Mouse (Mus musculus) right cerebral cortex, postnatal 10 days (tissue): ENCODE data around the gene Fam161a.
A peak's percentile ranks its signal among the peaks of the same experiment; 100 is the strongest.
"Not testable (repeated sequence)": the region's sequence is repeated elsewhere in the genome, so short reads cannot be mapped to it uniquely, and the experiment has no call there.

ENCODE experiments used
- DNase-seq, 2 experiments: peaks; one replicate each; pipeline ENCODE4 v3.0.0; 2021; ENCODE audit warnings: low spot score in 2 of 2

Gene Fam161a

GRCm38 (mm10) chr11:23049642-23050041 lies 42.3 kb downstream of the Fam161a start:
- no peak for DNase-seq

- DNase-seq, result no peak
These were observed 45.0 kb downstream of the Fam161a start for GRCm38 (mm10) chr11:23052353-23052752.

GRCm38 (mm10) chr11:23063153-23063552 lies 55.8 kb downstream of the Fam161a start:
- no peak for DNase-seq

GRCm38 (mm10) chr11:23063857-23064256 lies 56.5 kb downstream of the Fam161a start:
- no peak for DNase-seq

- DNase-seq, result not testable (repeated sequence)
These were observed 56.9 kb downstream of the Fam161a start for GRCm38 (mm10) chr11:23064276-23064675.

- no peak for DNase-seq
These were observed 57.9 kb downstream of the Fam161a start for GRCm38 (mm10) chr11:23065167-23065668.

- peak; percentile 95 for DNase-seq
These were observed 60.2 kb downstream of the Fam161a start for GRCm38 (mm10) chr11:23067395-23068136.

GRCm38 (mm10) chr11:23068201-23068600 lies 60.9 kb downstream of the Fam161a start:
- no peak for DNase-seq

- not testable (repeated sequence) for DNase-seq
These were observed 61.7 kb downstream of the Fam161a start for GRCm38 (mm10) chr11:23068986-23069385.

GRCm38 (mm10) chr11:23074841-23075240 lies 67.5 kb downstream of the Fam161a start:
- no peak for DNase-seq

- DNase-seq, result no peak
These were observed 71.2 kb downstream of the Fam161a start for GRCm38 (mm10) chr11:23078541-23078940.
